Mouse (Mus musculus): ENCODE measurements around the gene Per3. TPM values are rescaled to one million over a fixed set of nuclear protein-coding genes. Genes with fewer than 3 reads are reported as not detected.

The Per3 gene
- polyA plus RNA-seq, 1 experiment: 2.1 TPM

GRCm38 (mm10) chr4:151068751-151069150 lies 24.3 kb upstream of the Per3 start:
- no peaks in the 10 kb centered on the region for H3K79me2 ChIP-seq (ENCODE audit: control insufficient read depth, insufficient read depth)
- TF ChIP-seq MYOD1 (IDR thresholded peaks at IDR 0.05; ENCODE audit: control insufficient read depth in 1 of 3, insufficient read length in 2 of 3, low read depth in 2 of 3): no peak
- TF ChIP-seq E2F4 (IDR thresholded peaks at IDR 0.05; ENCODE audit: insufficient read depth): no peak
- TF ChIP-seq REST (IDR thresholded peaks at IDR 0.05; ENCODE audit: insufficient read depth, insufficient read length): no peak
- TF ChIP-seq POLR2A (IDR thresholded peaks at IDR 0.05; ENCODE audit: insufficient read length, low read depth): no peak
- no peak overlapping the region for H3K4me2 ChIP-seq (ENCODE audit: low read depth)
- no peak overlapping the region for H3ac ChIP-seq (ENCODE audit: control insufficient read depth, insufficient read length)
- H3K4me3 ChIP-seq: no peak overlapping the region
- peaks cover 71% of the 10 kb centered on the region for H3K27me3 ChIP-seq (ENCODE audit: control insufficient read depth, insufficient read depth, insufficient read length)
- H3K36me3 ChIP-seq (ENCODE audit: control insufficient read depth, insufficient read depth): no peaks in the 10 kb centered on the region

GRCm38 (mm10) chr4:151059566-151059965 lies 15.1 kb upstream of the Per3 start:
- no peak overlapping the region for H3ac ChIP-seq (ENCODE audit: control insufficient read depth, insufficient read length)
- H3K36me3 ChIP-seq (ENCODE audit: control insufficient read depth, insufficient read depth): peaks cover 5% of the 10 kb centered on the region
- no peak overlapping the region for H3K4me3 ChIP-seq
- H3K79me2 ChIP-seq (ENCODE audit: control insufficient read depth, insufficient read depth): peaks cover 20% of the 10 kb centered on the region
- H3K27me3 ChIP-seq (ENCODE audit: control insufficient read depth, insufficient read depth, insufficient read length): peaks cover 11% of the 10 kb centered on the region
- H3K4me2 ChIP-seq (ENCODE audit: low read depth): no peak overlapping the region
- TF ChIP-seq TCF12 (IDR thresholded peaks at IDR 0.05; ENCODE audit: insufficient read depth, poor library complexity, severe bottlenecking) (no peak), MYOG (IDR thresholded peaks at IDR 0.05; ENCODE audit: control insufficient read depth in 1 of 3, insufficient read depth in 1 of 3, insufficient read length in 2 of 3, low read depth in 2 of 3) (no peak), POLR2AphosphoS2 (IDR thresholded peaks at IDR 0.05; ENCODE audit: insufficient read length, low read depth) (no peak), MYOD1 (IDR thresholded peaks at IDR 0.05; ENCODE audit: control insufficient read depth in 1 of 3, insufficient read length in 2 of 3, low read depth in 2 of 3) (no peak), SRF (IDR thresholded peaks at IDR 0.05; ENCODE audit: control insufficient read depth, insufficient read length, low read depth) (no peak), TCF3 (IDR thresholded peaks at IDR 0.05; ENCODE audit: insufficient read length, low read depth) (no peak), USF1 (IDR thresholded peaks at IDR 0.05; ENCODE audit: low read depth) (no peak), POLR2A (IDR thresholded peaks at IDR 0.05; ENCODE audit: insufficient read length, low read depth) (no peak), REST (IDR thresholded peaks at IDR 0.05; ENCODE audit: insufficient read depth, insufficient read length) (no peak), E2F4 (IDR thresholded peaks at IDR 0.05; ENCODE audit: insufficient read depth) (no peak), CEBPB (IDR thresholded peaks at IDR 0.05; ENCODE audit: insufficient read depth, poor library complexity, severe bottlenecking) (no peak)

- TF ChIP-seq MYOD1 (IDR thresholded peaks at IDR 0.05; ENCODE audit: control insufficient read depth in 1 of 3, insufficient read length in 2 of 3, low read depth in 2 of 3): no peak
- no peak for TF ChIP-seq REST (IDR thresholded peaks at IDR 0.05; ENCODE audit: insufficient read depth, insufficient read length)
- TF ChIP-seq TCF3 (IDR thresholded peaks at IDR 0.05; ENCODE audit: insufficient read length, low read depth): no peak
- TF ChIP-seq USF1 (IDR thresholded peaks at IDR 0.05; ENCODE audit: low read depth): no peak
- no peak for TF ChIP-seq MAX (IDR thresholded peaks at IDR 0.05; ENCODE audit: low read depth)
- TF ChIP-seq CEBPB (IDR thresholded peaks at IDR 0.05; ENCODE audit: insufficient read depth, poor library complexity, severe bottlenecking): no peak
- no peak for TF ChIP-seq TCF12 (IDR thresholded peaks at IDR 0.05; ENCODE audit: insufficient read depth, poor library complexity, severe bottlenecking)
- no peak for TF ChIP-seq MYOG (IDR thresholded peaks at IDR 0.05; ENCODE audit: control insufficient read depth in 1 of 3, insufficient read depth in 1 of 3, insufficient read length in 2 of 3, low read depth in 2 of 3)
- TF ChIP-seq SRF (IDR thresholded peaks at IDR 0.05; ENCODE audit: control insufficient read depth, insufficient read length, low read depth): no peak
- TF ChIP-seq POLR2A (IDR thresholded peaks at IDR 0.05; ENCODE audit: insufficient read length, low read depth): no peak
- no peak for TF ChIP-seq E2F4 (IDR thresholded peaks at IDR 0.05; ENCODE audit: insufficient read depth)
- Histone ChIP-seq H3K27me3 (ENCODE audit: control insufficient read depth, insufficient read depth, insufficient read length) (peaks cover 5% of the 10 kb centered on the region), H3K4me2 (ENCODE audit: low read depth) (peak overlapping the region; percentile 88), H3K36me3 (ENCODE audit: control insufficient read depth, insufficient read depth) (peaks cover 10% of the 10 kb centered on the region), H3K79me2 (ENCODE audit: control insufficient read depth, insufficient read depth) (peaks cover 20% of the 10 kb centered on the region), H3ac (ENCODE audit: control insufficient read depth, insufficient read length) (no peak overlapping the region), H3K4me3 (peak overlapping the region; percentile 33)
These were observed 14.2 kb upstream of the Per3 start for GRCm38 (mm10) chr4:151058634-151059033.

DNA sequence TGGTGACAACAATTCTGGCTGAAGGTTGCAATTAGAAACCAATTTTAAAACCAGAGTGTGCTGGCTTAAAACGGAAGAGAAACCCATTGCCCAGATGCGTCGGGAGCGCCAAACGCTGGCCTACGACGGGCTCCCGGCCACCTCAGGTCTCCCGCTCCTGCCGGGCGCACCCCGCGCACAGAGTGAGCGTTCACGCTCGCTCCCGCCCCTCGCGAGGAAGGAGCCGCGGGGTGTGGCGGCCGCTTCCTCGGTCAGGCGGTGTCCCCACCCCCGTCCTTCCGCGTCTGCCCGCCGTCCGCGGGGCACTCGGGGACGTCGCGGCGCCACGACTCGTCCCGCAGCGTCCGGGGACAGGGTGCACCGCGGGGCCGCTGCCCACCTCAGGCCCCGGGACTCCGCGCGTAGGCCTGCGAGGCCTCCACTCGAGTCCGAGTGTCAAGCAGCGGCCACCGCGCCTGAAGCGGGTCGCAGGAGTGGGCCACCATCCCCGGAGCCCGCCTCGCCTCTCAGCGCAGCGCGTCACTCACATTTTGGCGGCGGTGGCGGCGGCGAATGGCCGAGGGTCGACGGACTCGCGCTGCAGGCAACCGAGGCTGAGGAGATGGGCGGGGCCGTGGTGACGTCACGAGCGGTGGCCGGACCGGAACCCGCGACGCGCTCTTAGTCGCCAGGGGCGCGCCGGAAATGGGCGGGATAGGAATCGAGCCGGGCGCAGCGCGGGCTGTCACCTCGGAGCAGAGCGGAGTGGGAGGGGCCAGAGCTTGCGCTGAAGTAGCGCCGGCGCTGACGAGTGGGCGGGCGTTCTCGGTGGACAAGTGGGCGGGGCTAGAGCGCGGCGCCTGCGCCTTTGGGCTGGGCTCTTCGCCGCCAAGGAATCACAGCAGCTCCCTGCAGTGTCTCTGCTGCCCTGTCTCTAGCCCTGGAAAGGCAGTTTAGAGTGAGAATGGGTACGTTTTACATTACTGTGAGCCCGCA lies 13.2 kb upstream of the Per3 start, which contains the start of gene Vamp3:
Vamp3 (minus strand) TSS at position 617 of the 975 bp plus-strand sequence.
- TF ChIP-seq POLR2A (IDR thresholded peaks at IDR 0.05; ENCODE audit: insufficient read length, low read depth): peak; percentile 65
- peak; percentile 76 for TF ChIP-seq SRF (IDR thresholded peaks at IDR 0.05; ENCODE audit: control insufficient read depth, insufficient read length, low read depth)
- TF ChIP-seq USF1 (IDR thresholded peaks at IDR 0.05; ENCODE audit: low read depth): no peak
- TF ChIP-seq POLR2AphosphoS2 (IDR thresholded peaks at IDR 0.05; ENCODE audit: insufficient read length, low read depth): peak; percentile 86
- TF ChIP-seq E2F4 (IDR thresholded peaks at IDR 0.05; ENCODE audit: insufficient read depth): peak; percentile 30
- peaks cover 10% of the 10 kb centered on the region for H3K36me3 ChIP-seq (ENCODE audit: control insufficient read depth, insufficient read depth)
- peak within 1 kb of the TSS; percentile 77 for H3ac ChIP-seq (ENCODE audit: control insufficient read depth, insufficient read length)
- H3K79me2 ChIP-seq (ENCODE audit: control insufficient read depth, insufficient read depth): peaks cover 21% of the 10 kb centered on the region
- peak within 1 kb of the TSS; percentile 88 for H3K4me2 ChIP-seq (ENCODE audit: low read depth)
- peak within 1 kb of the TSS; percentile 33 for H3K4me3 ChIP-seq
- H3K27me3 ChIP-seq (ENCODE audit: control insufficient read depth, insufficient read depth, insufficient read length): peaks cover 2% of the 10 kb centered on the region

DNA sequence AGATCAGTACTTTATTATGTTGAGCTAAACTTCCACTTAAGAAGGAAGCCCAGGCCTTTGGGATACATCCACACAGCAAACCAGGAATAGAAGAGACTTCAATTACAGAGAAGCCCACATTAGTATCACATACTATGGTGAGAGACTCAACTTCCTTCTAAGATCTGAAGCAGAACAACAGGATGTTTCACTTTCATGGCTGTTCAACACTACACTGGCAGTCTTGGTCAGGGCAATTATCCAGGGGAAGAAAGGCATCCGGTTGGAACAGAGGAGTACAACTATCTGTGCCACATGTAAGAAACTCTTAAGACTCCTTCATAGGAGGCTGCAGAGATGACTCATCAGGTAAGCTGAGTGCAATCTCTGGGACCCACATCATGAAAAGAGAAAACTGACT lies 6.7 kb upstream of the Per3 start:
- H3K4me2 ChIP-seq (ENCODE audit: low read depth): peak overlapping the region; percentile 36
- peaks cover 24% of the 10 kb centered on the region for H3K79me2 ChIP-seq (ENCODE audit: control insufficient read depth, insufficient read depth)
- H3K4me3 ChIP-seq: no peak overlapping the region
- TF ChIP-seq MAX (IDR thresholded peaks at IDR 0.05; ENCODE audit: low read depth) (no peak), USF1 (IDR thresholded peaks at IDR 0.05; ENCODE audit: low read depth) (no peak), POLR2A (IDR thresholded peaks at IDR 0.05; ENCODE audit: insufficient read length, low read depth) (no peak), SRF (IDR thresholded peaks at IDR 0.05; ENCODE audit: control insufficient read depth, insufficient read length, low read depth) (no peak), E2F4 (IDR thresholded peaks at IDR 0.05; ENCODE audit: insufficient read depth) (no peak), TCF3 (IDR thresholded peaks at IDR 0.05; ENCODE audit: insufficient read length, low read depth) (no peak), REST (IDR thresholded peaks at IDR 0.05; ENCODE audit: insufficient read depth, insufficient read length) (no peak), CEBPB (IDR thresholded peaks at IDR 0.05; ENCODE audit: insufficient read depth, poor library complexity, severe bottlenecking) (no peak), MYOG (IDR thresholded peaks at IDR 0.05; ENCODE audit: control insufficient read depth in 1 of 3, insufficient read depth in 1 of 3, insufficient read length in 2 of 3, low read depth in 2 of 3) (no peak), POLR2AphosphoS2 (IDR thresholded peaks at IDR 0.05; ENCODE audit: insufficient read length, low read depth) (no peak), MYOD1 (IDR thresholded peaks at IDR 0.05; ENCODE audit: control insufficient read depth in 1 of 3, insufficient read length in 2 of 3, low read depth in 2 of 3) (no peak), TCF12 (IDR thresholded peaks at IDR 0.05; ENCODE audit: insufficient read depth, poor library complexity, severe bottlenecking) (no peak)
- no peaks in the 10 kb centered on the region for H3K27me3 ChIP-seq (ENCODE audit: control insufficient read depth, insufficient read depth, insufficient read length)
- no peak overlapping the region for H3ac ChIP-seq (ENCODE audit: control insufficient read depth, insufficient read length)
- H3K36me3 ChIP-seq (ENCODE audit: control insufficient read depth, insufficient read depth): peaks cover 27% of the 10 kb centered on the region

All from myocyte (in vitro differentiated cells).